Comparison of ENCODE assay signal across 21 mouse cellular contexts in genomic region chr5:67883564-67884171, GRCm38 (mm10). TPM values are rescaled to one million over a fixed set of nuclear protein-coding genes. Genes with fewer than 3 reads are reported as not detected.
DNase-seq lines count a peak whose midpoint lies in the region; ATAC-seq and TF ChIP-seq lines count a peak whose summit lies in the region.
"Had no signal": no experiment of that assay in that cellular context is flagged by ENCODE, and none has a peak within 500 bp of the region (broad histone marks: within the 10 kb centered on the region; RNA-seq: fewer than 3 reads in every experiment).

No protein-coding gene starts in this region.

- TF ChIP-seq EP300 in liver, embryonic 14.5 days (IDR thresholded peaks at IDR 0.05; ENCODE audit: low read depth): no peak

- TF ChIP-seq CTCF in liver, embryonic 14.5 days (IDR thresholded peaks at IDR 0.05; ENCODE audit: low read depth): peak; percentile 20; the same call in 1 of the 2 replicates

- no peak overlapping the region for H3K9ac ChIP-seq in forebrain, embryonic 12.5 days
- no peak overlapping the region for H3K9ac ChIP-seq in forebrain, embryonic 13.5 days
- no peak overlapping the region for H3K9ac ChIP-seq in liver, embryonic 14.5 days (replicated peaks)
- H3K9ac ChIP-seq in forebrain, embryonic 16.5 days (replicated peaks; ENCODE audit: low read depth, low read length): no peak overlapping the region
- H3K9ac ChIP-seq: limb, embryonic 13.5 days had no signal

- H3K27me3 ChIP-seq in forebrain, embryonic 12.5 days: no peaks in the 10 kb centered on the region
- H3K27me3 ChIP-seq in forebrain, embryonic 13.5 days: no peaks in the 10 kb centered on the region
- H3K27me3 ChIP-seq in megakaryocyte, embryonic 14.5 days (replicated peaks): peaks cover under 1% of the 10 kb centered on the region
- H3K27me3 ChIP-seq in liver, embryonic 14.5 days (ENCODE audit: control insufficient read depth, insufficient read depth, low read length): no peaks in the 10 kb centered on the region
- H3K27me3 ChIP-seq in forebrain, embryonic 16.5 days (replicated peaks; ENCODE audit: control insufficient read depth, insufficient read depth, low read length): no peaks in the 10 kb centered on the region
- H3K27me3 ChIP-seq: limb, embryonic 13.5 days had no signal

- H3K27ac ChIP-seq in forebrain, embryonic 12.5 days: no peak overlapping the region
- H3K27ac ChIP-seq in forebrain, embryonic 13.5 days: no peak overlapping the region
- H3K27ac ChIP-seq in liver, embryonic 14.5 days: no peak overlapping the region
- no peak overlapping the region for H3K27ac ChIP-seq in forebrain, embryonic 16.5 days (ENCODE audit: low read length)
- H3K27ac ChIP-seq: embryonic facial prominence, embryonic 10.5 days; limb, embryonic 13.5 days had no signal

- ATAC-seq in forebrain, embryonic 12.5 days (ENCODE audit: low FRiP score): 0 out of 2 replicates have a peak, but pooled peaks have one; percentile 27
- no peak for ATAC-seq in forebrain, embryonic 13.5 days
- ATAC-seq in megakaryocyte, adult 5-6 weeks (ENCODE audit: poor library complexity, severe bottlenecking): no peak
- ATAC-seq in liver, embryonic 14.5 days (ENCODE audit: insufficient read depth): peak; percentile 69; the same call in 1 of the 2 replicates
- peak; percentile 91 for ATAC-seq in megakaryocyte-erythroid progenitor cell, adult 5-6 weeks (replicated peaks; ENCODE audit: low FRiP score, low TSS enrichment, poor library complexity, severe bottlenecking)
- ATAC-seq in forebrain, embryonic 16.5 days: no peak
- ATAC-seq: forebrain, embryonic 14.5 days had no signal

- 61% methylated on average over 1 of the region's 1 CpGs for whole genome bisulfite sequencing in forebrain, embryonic 12.5 days
- 86% methylated on average over 1 of the region's 1 CpGs for WGBS in forebrain, embryonic 13.5 days
- WGBS in liver, embryonic 14.5 days (ENCODE audit: insufficient replicate concordance): 60% methylated on average over 1 of the region's 1 CpGs
- WGBS in forebrain, embryonic 16.5 days: 86% methylated on average over 1 of the region's 1 CpGs

- peaks cover 10% of the 10 kb centered on the region for H3K4me1 ChIP-seq in forebrain, embryonic 12.5 days
- no peaks in the 10 kb centered on the region for H3K4me1 ChIP-seq in forebrain, embryonic 13.5 days
- peaks cover 45% of the 10 kb centered on the region for H3K4me1 ChIP-seq in megakaryocyte, embryonic 14.5 days
- H3K4me1 ChIP-seq in liver, embryonic 14.5 days (replicated peaks; ENCODE audit: control insufficient read depth in 2 of 2, insufficient read depth in 2 of 2, low read length in 1 of 2): peaks cover 8 to 9% of the 10 kb centered on the region in 2 experiments
- H3K4me1 ChIP-seq in forebrain, embryonic 16.5 days (replicated peaks; ENCODE audit: control insufficient read depth, insufficient read depth, low read length): no peaks in the 10 kb centered on the region
- H3K4me1 ChIP-seq: embryonic facial prominence, embryonic 10.5 days; limb, embryonic 13.5 days had no signal

- no peak overlapping the region for H3K4me2 ChIP-seq in forebrain, embryonic 12.5 days
- no peak overlapping the region for H3K4me2 ChIP-seq in forebrain, embryonic 13.5 days
- H3K4me2 ChIP-seq in liver, embryonic 14.5 days (ENCODE audit: low read depth): no peak overlapping the region
- no peak overlapping the region for H3K4me2 ChIP-seq in forebrain, embryonic 16.5 days (ENCODE audit: low read length)
- H3K4me2 ChIP-seq: limb, embryonic 13.5 days had no signal

- H3K4me3 ChIP-seq in forebrain, embryonic 12.5 days (replicated peaks): no peak overlapping the region
- no peak overlapping the region for H3K4me3 ChIP-seq in forebrain, embryonic 13.5 days
- H3K4me3 ChIP-seq in megakaryocyte, embryonic 14.5 days (replicated peaks): peak overlapping the region; percentile 29
- no peak overlapping the region for H3K4me3 ChIP-seq in liver, embryonic 14.5 days (ENCODE audit: insufficient read depth in 1 of 2, low read depth in 2 of 2, low read length in 2 of 2)
- H3K4me3 ChIP-seq in forebrain, embryonic 16.5 days (replicated peaks; ENCODE audit: low read length): no peak overlapping the region
- H3K4me3 ChIP-seq: embryonic facial prominence, embryonic 10.5 days; limb, embryonic 13.5 days had no signal

- DNase-seq in liver, embryonic 14.5 days (ENCODE audit: low read depth in 3 of 3, low spot score in 3 of 3): no peak
- no peak for DNase-seq in right cerebral cortex, postnatal 25 days
- DNase-seq: cerebellum, adult 11 months; kidney, postnatal 4 days; midbrain, embryonic 14.5 days; right cerebral cortex, adult 18-20 months; thymus, adult 2 months had no signal

- no peaks in the 10 kb centered on the region for H3K36me3 ChIP-seq in forebrain, embryonic 12.5 days (replicated peaks)
- H3K36me3 ChIP-seq in forebrain, embryonic 13.5 days (ENCODE audit: poor library complexity, severe bottlenecking): no peaks in the 10 kb centered on the region
- H3K36me3 ChIP-seq in megakaryocyte, embryonic 14.5 days (replicated peaks; ENCODE audit: low read length): no peaks in the 10 kb centered on the region
- H3K36me3 ChIP-seq in liver, embryonic 14.5 days (replicated peaks; ENCODE audit: control insufficient read depth, insufficient read depth, low read depth): no peaks in the 10 kb centered on the region
- H3K36me3 ChIP-seq in forebrain, embryonic 16.5 days (ENCODE audit: control insufficient read depth, insufficient read depth): no peaks in the 10 kb centered on the region
- H3K36me3 ChIP-seq: embryonic facial prominence, embryonic 10.5 days; limb, embryonic 13.5 days had no signal

- H3K9me3 ChIP-seq in forebrain, embryonic 12.5 days: no peaks in the 10 kb centered on the region
- no peaks in the 10 kb centered on the region for H3K9me3 ChIP-seq in forebrain, embryonic 13.5 days (replicated peaks)
- no peaks in the 10 kb centered on the region for H3K9me3 ChIP-seq in megakaryocyte, embryonic 14.5 days
- H3K9me3 ChIP-seq in liver, embryonic 14.5 days (ENCODE audit: control insufficient read depth, low read length): no peaks in the 10 kb centered on the region
- no peaks in the 10 kb centered on the region for H3K9me3 ChIP-seq in forebrain, embryonic 16.5 days (ENCODE audit: control insufficient read depth, low read length)
- H3K9me3 ChIP-seq: embryonic facial prominence, embryonic 10.5 days; limb, embryonic 13.5 days had no signal

RNA-seq across cellular contexts. Expression of gene Atp8a1, which starts 36.4 kb away (rescaled TPM):
- polyA plus RNA-seq in forebrain, embryonic 12.5 days (2016; fragmentation: Nextera tagmentation; extraction: Ambion mirVana): 25.2 and 28.1 TPM in 2 replicates
- polyA plus RNA-seq in forebrain, embryonic 13.5 days (2015; fragmentation: Nextera tagmentation; extraction: Ambion mirVana): 18.0 and 22.6 TPM in 2 replicates
- 39.1 and 107 TPM in 2 replicates for polyA plus RNA-seq in megakaryocyte, embryonic 14.5 days (2012; ENCODE audit: insufficient read depth, low replicate concordance)
- 51.1 and 58.8 TPM in 2 replicates for total RNA-seq in megakaryocyte, adult 5-6 weeks (2015)
- total RNA-seq in megakaryocyte, adult 5-6 weeks (2017): 34.1 and 35.9 TPM in 2 replicates
- 17.5 and 21.0 TPM in 2 replicates for polyA plus RNA-seq in liver, embryonic 14.5 days (2012; rRNA removed)
- polyA plus RNA-seq in liver, embryonic 14.5 days (2014; fragmentation: Nextera tagmentation; extraction: Ambion mirVana): 42.5 and 43.6 TPM in 2 replicates
- total RNA-seq in megakaryocyte-erythroid progenitor cell, adult 5-6 weeks (2014; fragmentation: Nextera tagmentation): 163 and 242 TPM in 2 replicates
- total RNA-seq in megakaryocyte-erythroid progenitor cell, adult 5-6 weeks (2017): 103 and 184 TPM in 2 replicates
- 41.5 and 43.7 TPM in 2 replicates for polyA plus RNA-seq in forebrain, embryonic 16.5 days (2015; fragmentation: Nextera tagmentation; extraction: Ambion mirVana)

RNA-seq across cellular contexts. Expression of gene Gm5108, which starts 57.8 kb away (rescaled TPM):
- polyA plus RNA-seq in forebrain, embryonic 12.5 days (2016; fragmentation: Nextera tagmentation; extraction: Ambion mirVana): not detected in 2 replicates
- polyA plus RNA-seq in forebrain, embryonic 13.5 days (2015; fragmentation: Nextera tagmentation; extraction: Ambion mirVana): not detected in 2 replicates
- not detected in 2 replicates for polyA plus RNA-seq in megakaryocyte, embryonic 14.5 days (2012; ENCODE audit: insufficient read depth, low replicate concordance)
- total RNA-seq in megakaryocyte, adult 5-6 weeks (2015): not detected in 2 replicates
- total RNA-seq in megakaryocyte, adult 5-6 weeks (2017): not detected in 2 replicates
- polyA plus RNA-seq in liver, embryonic 14.5 days (2012; rRNA removed): not detected in 2 replicates
- polyA plus RNA-seq in liver, embryonic 14.5 days (2014; fragmentation: Nextera tagmentation; extraction: Ambion mirVana): not detected in 2 replicates
- not detected in 2 replicates for total RNA-seq in megakaryocyte-erythroid progenitor cell, adult 5-6 weeks (2014; fragmentation: Nextera tagmentation)
- total RNA-seq in megakaryocyte-erythroid progenitor cell, adult 5-6 weeks (2017): not detected in 2 replicates
- polyA plus RNA-seq in forebrain, embryonic 16.5 days (2015; fragmentation: Nextera tagmentation; extraction: Ambion mirVana): not detected in 2 replicates
- total RNA-seq: left cerebral cortex, adult 18-20 months had no signal
- polyA plus RNA-seq: embryonic facial prominence, embryonic 10.5 days; forebrain, embryonic 14.5 days; gonadal fat pad, adult 2 months; heart, postnatal 0 days; intestine, embryonic 14.5 days; limb, embryonic 13.5 days; midbrain, embryonic 14.5 days; neural tube, embryonic 11.5 days; thymus, adult 2 months had no signal

Comparison
In these comparisons a context has a peak if more than half of its experiments do, and no peak if none do; other contexts are left out.
1. ATAC-seq: peak in forebrain, embryonic 12.5 days (single experiment), liver, embryonic 14.5 days (single experiment) and megakaryocyte-erythroid progenitor cell, adult 5-6 weeks (single experiment); none in forebrain, embryonic 13.5 days (single experiment), megakaryocyte, adult 5-6 weeks (single experiment) and forebrain, embryonic 16.5 days (single experiment).